In the genomic region with DNA sequence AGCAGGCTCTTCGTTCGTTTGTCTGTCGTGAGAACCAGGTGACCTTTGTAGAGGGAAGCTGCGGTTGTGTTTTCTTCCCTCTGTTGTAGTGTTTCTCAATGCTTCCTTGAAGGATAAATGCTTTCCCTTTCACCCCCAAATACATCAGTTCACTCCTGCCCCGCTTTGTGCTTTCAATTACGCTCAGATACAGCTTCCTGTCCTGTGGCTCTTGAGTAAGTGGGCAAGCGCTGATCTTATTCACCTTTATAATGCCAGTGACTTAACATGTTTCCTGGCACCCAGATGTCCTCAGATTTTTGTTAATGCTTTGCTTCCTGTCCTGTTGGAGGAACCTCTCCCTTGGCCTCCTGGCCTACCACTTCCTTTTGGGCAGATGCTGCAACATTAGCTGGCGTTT, we compare ENCODE assay signal across 19 mouse cellular contexts. TPM values are rescaled to one million over a fixed set of nuclear protein-coding genes. Genes with fewer than 3 reads are reported as not detected.
DNase-seq lines count a peak whose midpoint lies in the region; ATAC-seq and TF ChIP-seq lines count a peak whose summit lies in the region.
"Had no signal": no experiment of that assay in that cellular context is flagged by ENCODE, and none has a peak within 500 bp of the region (broad histone marks: within the 10 kb centered on the region; RNA-seq: fewer than 3 reads in every experiment).

No protein-coding gene starts in this region.

- no peak overlapping the region for H3K27ac ChIP-seq in kidney, embryonic 16.5 days (ENCODE audit: low read length)
- H3K27ac ChIP-seq in forebrain, postnatal 0 days (ENCODE audit: low read depth, low read length): no peak overlapping the region
- H3K27ac ChIP-seq: hindbrain, embryonic 10.5 days; midbrain, embryonic 12.5 days had no signal

- no peaks in the 10 kb centered on the region for H3K36me3 ChIP-seq in kidney, embryonic 16.5 days (ENCODE audit: insufficient read depth, low read length)
- no peaks in the 10 kb centered on the region for H3K36me3 ChIP-seq in forebrain, postnatal 0 days (ENCODE audit: insufficient read depth)
- H3K36me3 ChIP-seq: hindbrain, embryonic 10.5 days; midbrain, embryonic 12.5 days had no signal

- ATAC-seq in kidney, embryonic 16.5 days (ENCODE audit: low FRiP score, low TSS enrichment): no peak
- ATAC-seq in CD4-positive, CD25-positive, alpha-beta regulatory T cell, adult 4 months: peak; percentile 41
- peak; percentile 91 for ATAC-seq in granulocyte monocyte progenitor cell, adult 5-6 weeks (replicated peaks; ENCODE audit: poor library complexity, severe bottlenecking)
- peak; percentile 81 for ATAC-seq in megakaryocyte, adult 5-6 weeks (ENCODE audit: poor library complexity, severe bottlenecking)
- no peak for ATAC-seq in forebrain, postnatal 0 days
- ATAC-seq: intestine, embryonic 16.5 days had no signal

- 49% methylated on average over 8 of the region's 8 CpGs for WGBS in kidney, embryonic 16.5 days
- WGBS in forebrain, postnatal 0 days: 82% methylated on average over 8 of the region's 8 CpGs

- no peak overlapping the region for H3K4me3 ChIP-seq in kidney, embryonic 16.5 days (ENCODE audit: low read length)
- no peak overlapping the region for H3K4me3 ChIP-seq in forebrain, postnatal 0 days (ENCODE audit: low read depth, low read length)
- H3K4me3 ChIP-seq: hindbrain, embryonic 10.5 days; midbrain, embryonic 12.5 days; myocyte had no signal

- no peak overlapping the region for H3K4me2 ChIP-seq in kidney, embryonic 16.5 days (replicated peaks; ENCODE audit: low read depth, low read length)
- no peak overlapping the region for H3K4me2 ChIP-seq in forebrain, postnatal 0 days (ENCODE audit: low read depth)
- H3K4me2 ChIP-seq: heart, embryonic 11.5 days; midbrain, embryonic 12.5 days had no signal

- no peak overlapping the region for H3K9ac ChIP-seq in kidney, embryonic 16.5 days (replicated peaks; ENCODE audit: low read length)
- no peak overlapping the region for H3K9ac ChIP-seq in forebrain, postnatal 0 days
- H3K9ac ChIP-seq: midbrain, embryonic 12.5 days had no signal

- H3K9me3 ChIP-seq in kidney, embryonic 16.5 days (ENCODE audit: low read length): no peaks in the 10 kb centered on the region
- H3K9me3 ChIP-seq in forebrain, postnatal 0 days (ENCODE audit: low read length): no peaks in the 10 kb centered on the region
- H3K9me3 ChIP-seq: hindbrain, embryonic 10.5 days; midbrain, embryonic 12.5 days had no signal

- no peak for TF ChIP-seq CTCF in forebrain, postnatal 0 days (IDR thresholded peaks at IDR 0.05; ENCODE audit: low read depth)

- H3K4me1 ChIP-seq in kidney, embryonic 16.5 days (ENCODE audit: insufficient read depth, low read length): peaks cover 28% of the 10 kb centered on the region
- H3K4me1 ChIP-seq in forebrain, postnatal 0 days (ENCODE audit: insufficient read depth): peaks cover 10% of the 10 kb centered on the region; the same call in 1 of the 2 replicates

- H3K27me3 ChIP-seq in kidney, embryonic 16.5 days (ENCODE audit: insufficient read depth, low read length): 0 out of 2 replicates have a peak, but pooled peaks cover 2% of the 10 kb centered on the region
- H3K27me3 ChIP-seq in forebrain, postnatal 0 days (ENCODE audit: insufficient read depth, low read length): no peaks in the 10 kb centered on the region
- H3K27me3 ChIP-seq: midbrain, embryonic 12.5 days had no signal

- peak; percentile 36 for DNase-seq in kidney, adult 11 months
- no peak for DNase-seq in c-Kit-positive CD71-positive TER-119-positive erythroid progenitor cells, embryonic 14.5 days (ENCODE audit: low spot score)
- no peak for DNase-seq in forebrain, postnatal 0 days
- DNase-seq: cerebellum, postnatal 36 days; gastrocnemius, postnatal 25 days; layer of hippocampus, adult 9-11 months; liver; lung, postnatal 10 days; thymus, postnatal 4 days had no signal

RNA-seq across cellular contexts. Expression of gene Chn2, which starts 19.5 kb away (rescaled TPM):
- 17.1 and 17.3 TPM in 2 replicates for polyA plus RNA-seq in kidney, embryonic 16.5 days (2015; fragmentation: Nextera tagmentation; extraction: Ambion mirVana)
- polyA plus RNA-seq in CD4-positive, CD25-positive, alpha-beta regulatory T cell, adult 4 months (2017; shearing (Covaris generic)): 10 to 100 TPM in 1 of 2 experiments, 1 to 10 TPM in 1; 3.1 to 10.5 TPM
- total RNA-seq in granulocyte monocyte progenitor cell, adult 5-6 weeks (2014; fragmentation: Nextera tagmentation): 13.6 and 15.2 TPM in 2 replicates
- 8.3 and 11.2 TPM in 2 replicates for total RNA-seq in granulocyte monocyte progenitor cell, adult 5-6 weeks (2017)
- 15.8 and 21.5 TPM in 2 replicates for total RNA-seq in megakaryocyte, adult 5-6 weeks (2015)
- total RNA-seq in megakaryocyte, adult 5-6 weeks (2017): 21.0 and 25.5 TPM in 2 replicates
- total RNA-seq in forebrain, postnatal 0 days (2014; rRNA removed): 43.9 and 49.4 TPM in 2 replicates
- polyA plus RNA-seq in forebrain, postnatal 0 days (2015; fragmentation: Nextera tagmentation; extraction: Ambion mirVana): 28.7 and 33.3 TPM in 2 replicates
- total RNA-seq: MEL had no signal

Comparison
In these comparisons a context has a peak if more than half of its experiments do, and no peak if none do; other contexts are left out.
1. ATAC-seq: peak in CD4-positive, CD25-positive, alpha-beta regulatory T cell, adult 4 months (single experiment), granulocyte monocyte progenitor cell, adult 5-6 weeks (single experiment) and megakaryocyte, adult 5-6 weeks (single experiment); none in kidney, embryonic 16.5 days (single experiment) and forebrain, postnatal 0 days (single experiment).